Mouse (Mus musculus) heart, embryonic 16.5 days (tissue): ENCODE measurements around the gene Megf6. TPM values are rescaled to one million over a fixed set of nuclear protein-coding genes. Genes with fewer than 3 reads are reported as not detected.

Experiments used
- ATAC-seq: fragments of 200-750 bp; cut with Nextera tagmentation; replicated peaks from 2 replicates; pipeline ENCODE4 v1.8.0; 2017; ENCODE audit warnings: moderate number of reproducible peaks; ENCODE audit not compliant: insufficient read depth, low FRiP score; ENCODE audit errors: extremely low read depth
- H3K27ac ChIP-seq: fragments of 300-500 bp; sonication (generic); 2 replicates; pipeline ENCODE4 v1.5.1; 2014; ENCODE audit warnings: mild to moderate bottlenecking, low read length, control low read depth, moderate library complexity
- H3K27me3 ChIP-seq: fragments of 300-500 bp; sonication (generic); 2 replicates; pipeline ENCODE4 v1.6.1; 2014; ENCODE audit warnings: low read length, mixed read lengths; ENCODE audit not compliant: control insufficient read depth, insufficient read depth
- H3K36me3 ChIP-seq: fragments of 300-500 bp; sonication (generic); 2 replicates; pipeline ENCODE4 v1.6.1; 2014; ENCODE audit not compliant: control insufficient read depth, insufficient read depth
- H3K4me1 ChIP-seq: fragments of 300-500 bp; sonication (generic); 2 replicates; pipeline ENCODE4 v1.6.1; 2014; ENCODE audit warnings: low read length, mixed read lengths; ENCODE audit not compliant: control insufficient read depth, insufficient read depth
- H3K4me2 ChIP-seq: fragments of 300-500 bp; sonication (generic); 2 replicates; pipeline ENCODE4 v1.6.1; 2014; ENCODE audit warnings: low read depth, mild to moderate bottlenecking, control low read depth, low read length
- H3K4me3 ChIP-seq: fragments of 300-500 bp; sonication (generic); 2 replicates; pipeline ENCODE4 v1.5.1; 2014; ENCODE audit warnings: mild to moderate bottlenecking, control low read depth, low read length
- H3K9ac ChIP-seq: fragments of 300-500 bp; sonication (generic); 2 replicates; pipeline ENCODE4 v1.6.1; 2014; ENCODE audit warnings: low read length, control low read depth
- H3K9me3 ChIP-seq: fragments of 300-500 bp; sonication (generic); replicated peaks from 2 replicates; pipeline ENCODE4 v1.6.1; 2016; ENCODE audit warnings: low read length; ENCODE audit not compliant: control insufficient read depth
- WGBS: fragments of 180-500 bp; shearing (Covaris S2); extraction: QIAGEN DNeasy Blood & Tissue Kit; methylation state at CpG from one replicate; pipeline ENCODE4 v1.1.7; 2014; 5-methylcytosine and 5-hydroxymethylcytosine counted together
- polyA plus RNA-seq: library from polyadenylated mRNA; unstranded; fragments of >200 nt; fragmentation: Nextera tagmentation; extraction: Ambion mirVana; gene quantifications from 2 replicates; pipeline ENCODE4 v1.2.1, GENCODE M21; 2015

Gene Megf6
- polyA plus RNA-seq, 1 experiment from 2014 or later, result 33.8 TPM

GRCm38 (mm10) chr4:154310576-154311262 lies 140.2 kb downstream of the Megf6 start:
- Histone ChIP-seq H3K27ac (no peak overlapping the region), H3K4me1 (no peaks in the 10 kb centered on the region), H3K9me3 (peaks cover 2% of the 10 kb centered on the region; the same call in 1 of the 2 replicates), H3K9ac (no peak overlapping the region), H3K36me3 (no peaks in the 10 kb centered on the region), H3K27me3 (no peaks in the 10 kb centered on the region), H3K4me3 (no peak overlapping the region), H3K4me2 (no peak overlapping the region)
- 61% methylated on average over 9 of the region's 9 CpGs for WGBS
- ATAC-seq, result no peak

DNA sequence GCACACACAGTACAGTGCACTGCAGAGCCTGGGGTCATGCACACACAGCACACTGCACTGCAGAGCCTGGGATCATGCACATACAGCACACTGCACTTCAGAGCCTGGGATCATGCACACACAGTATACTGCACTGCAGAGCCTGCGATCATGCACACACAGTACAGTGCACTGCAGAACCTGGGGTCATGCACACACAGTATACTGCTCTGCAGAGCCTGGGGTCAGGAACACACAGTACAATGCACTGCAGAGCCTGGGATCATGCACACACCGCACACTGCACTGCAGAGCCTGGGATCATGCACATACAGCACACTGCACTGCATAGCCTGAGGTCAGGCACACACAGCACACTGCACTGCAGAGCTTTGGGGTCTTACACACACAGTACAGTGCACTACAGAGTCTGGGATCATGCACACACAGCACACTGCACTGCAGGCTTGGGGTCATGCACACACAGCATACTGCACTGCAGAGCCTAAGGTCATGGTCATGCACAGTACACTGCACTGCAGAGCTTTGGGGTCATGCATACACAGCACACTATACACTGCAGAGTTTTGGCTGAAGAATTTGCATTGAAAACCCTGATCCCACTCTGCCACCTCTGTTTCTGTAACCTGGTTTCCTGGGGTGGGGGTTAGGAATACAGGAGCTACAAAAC lies 141.7 kb downstream of the Megf6 start:
- no peaks in the 10 kb centered on the region for H3K36me3 ChIP-seq
- no peak overlapping the region for H3K4me3 ChIP-seq
- H3K27ac ChIP-seq, result no peak overlapping the region
- no peak overlapping the region for H3K4me2 ChIP-seq
- no peak for ATAC-seq
- no peaks in the 10 kb centered on the region; the same call in 1 of the 2 replicates for H3K9me3 ChIP-seq
- no peaks in the 10 kb centered on the region for H3K4me1 ChIP-seq
- H3K27me3 ChIP-seq, result no peaks in the 10 kb centered on the region
- no peak overlapping the region for H3K9ac ChIP-seq
- 91% methylated on average over 2 of the region's 2 CpGs for WGBS

GRCm38 (mm10) chr4:154312935-154313621 lies 142.5 kb downstream of the Megf6 start:
- no peak overlapping the region for H3K4me2 ChIP-seq
- no peak overlapping the region for H3K27ac ChIP-seq
- H3K9ac ChIP-seq, result no peak overlapping the region
- no peaks in the 10 kb centered on the region for H3K9me3 ChIP-seq
- no peaks in the 10 kb centered on the region for H3K4me1 ChIP-seq
- ATAC-seq, result no peak
- 35% methylated on average over 4 of the region's 4 CpGs for WGBS
- no peaks in the 10 kb centered on the region for H3K36me3 ChIP-seq
- no peak overlapping the region for H3K4me3 ChIP-seq
- no peaks in the 10 kb centered on the region for H3K27me3 ChIP-seq

GRCm38 (mm10) chr4:154313622-154313967 lies 143.1 kb downstream of the Megf6 start:
- no peaks in the 10 kb centered on the region for H3K27me3 ChIP-seq
- H3K4me1 ChIP-seq, result no peaks in the 10 kb centered on the region
- no peaks in the 10 kb centered on the region for H3K9me3 ChIP-seq
- H3K4me2 ChIP-seq, result no peak overlapping the region
- H3K27ac ChIP-seq, result no peak overlapping the region
- H3K4me3 ChIP-seq, result no peak overlapping the region
- H3K9ac ChIP-seq, result no peak overlapping the region
- 65% methylated on average over 11 of the region's 11 CpGs for WGBS
- ATAC-seq, result no peak
- no peaks in the 10 kb centered on the region for H3K36me3 ChIP-seq

Other genes with a start within 250 kb of the Megf6 start
- 47.3 and 48.4 TPM in 2 replicates for gene A430005L14Rik, start 213.5 kb upstream of the Megf6 start, polyA plus RNA-seq
- 8.5 and 8.6 TPM in 2 replicates for gene Dffb, start 195.6 kb upstream of the Megf6 start, polyA plus RNA-seq
- 14.1 and 17.7 TPM in 2 replicates for gene Cep104, start 195.5 kb upstream of the Megf6 start, polyA plus RNA-seq
- gene Lrrc47, start 159.0 kb upstream of the Megf6 start, polyA plus RNA-seq, result 14.7 and 15.1 TPM in 2 replicates
- 29.3 and 38.1 TPM in 2 replicates for gene Smim1, start 144.5 kb upstream of the Megf6 start, polyA plus RNA-seq
- gene Ccdc27, start 128.1 kb upstream of the Megf6 start, polyA plus RNA-seq, result not detected in 2 replicates
- gene Trp73, start 30.5 kb upstream of the Megf6 start, polyA plus RNA-seq, result 0.20 and 0.31 TPM in 2 replicates
- 23.5 and 24.4 TPM in 2 replicates for gene Wrap73, start 28.4 kb upstream of the Megf6 start, polyA plus RNA-seq
- gene Tprgl, start 10.1 kb upstream of the Megf6 start, polyA plus RNA-seq, result 143 and 147 TPM in 2 replicates
- 4.3 and 5.3 TPM in 2 replicates for gene Arhgef16, start 130.9 kb downstream of the Megf6 start, polyA plus RNA-seq
- gene B230104I21Rik, start 165.4 kb downstream of the Megf6 start, polyA plus RNA-seq, result 0.17 TPM in 1 of 2 replicates, not detected in the other